Mouse (Mus musculus): ENCODE measurements around the gene Cdk18.

DNA sequence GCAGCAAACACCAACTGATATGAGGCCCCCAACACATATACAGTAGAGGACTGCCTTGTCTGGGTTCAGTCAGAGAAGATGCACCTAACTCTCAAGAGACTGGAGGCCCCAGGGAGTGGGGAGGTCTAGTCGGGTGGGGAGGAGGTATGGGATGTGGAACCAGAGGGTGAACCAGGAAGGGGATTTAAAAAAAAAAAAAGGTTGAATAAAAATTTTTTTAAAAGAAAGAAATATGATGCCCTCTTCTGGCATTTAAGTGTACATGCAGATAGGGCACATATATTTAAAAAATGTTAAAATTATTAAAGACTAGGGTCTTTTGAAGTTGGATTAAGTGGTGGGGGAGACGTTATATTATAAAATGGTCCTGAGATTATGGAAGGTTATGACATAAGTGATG lies 30.1 kb downstream of the Cdk18 start:
- TF ChIP-seq HCFC1 (IDR thresholded peaks at IDR 0.05; ENCODE audit: borderline replicate concordance, insufficient read depth, low read length) (no peak), CHD2 (IDR thresholded peaks at IDR 0.05; ENCODE audit: low read depth, low read length) (no peak), ZC3H11A (IDR thresholded peaks at IDR 0.05; ENCODE audit: borderline replicate concordance, low read depth, low read length) (no peak)
